Mouse (Mus musculus): ENCODE measurements around the gene Hoxa4.

DNA sequence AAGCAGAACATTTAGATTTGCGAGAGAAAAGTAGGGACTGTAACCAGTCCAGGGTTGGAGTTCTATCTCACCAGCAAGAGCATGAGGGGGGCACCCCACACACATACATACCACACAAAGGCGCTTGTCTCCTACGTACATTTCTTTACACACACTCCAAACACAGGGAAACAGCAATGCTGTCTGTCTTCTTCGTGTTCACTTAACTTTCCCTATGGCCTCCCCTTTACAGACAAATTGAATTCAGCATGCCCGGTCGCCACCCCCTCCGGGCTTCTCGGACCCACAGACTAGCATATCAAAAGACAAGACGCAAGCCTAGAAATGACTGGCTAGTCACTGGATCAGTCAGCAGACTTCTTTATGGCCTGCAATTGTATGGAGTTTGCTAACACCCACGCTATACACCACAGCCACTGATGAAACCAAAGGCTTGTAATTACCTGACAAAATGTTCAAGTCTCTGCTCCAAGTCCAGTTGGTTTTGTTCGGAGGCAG is 11.3 kb downstream of the Hoxa4 start:
- TF ChIP-seq CTCF (IDR thresholded peaks at IDR 0.05; ENCODE audit: low read depth) (no peak), EP300 (IDR thresholded peaks at IDR 0.05; ENCODE audit: low read depth) (no peak)
